Mouse (Mus musculus): Measurements from ENCODE around the gene Slc9a1.

- TF ChIP-seq TBP (IDR thresholded peaks at IDR 0.05; ENCODE audit: low read depth, low read length) (no peak), BHLHE40 (IDR thresholded peaks at IDR 0.05; ENCODE audit: borderline replicate concordance, low read depth, low read length) (no peak), TAL1 (IDR thresholded peaks at IDR 0.05; ENCODE audit: low read length) (no peak), USF1 (IDR thresholded peaks at IDR 0.05; ENCODE audit: low read depth, low read length) (no peak), SMC3 (IDR thresholded peaks at IDR 0.05; ENCODE audit: low read depth, low read length) (no peak), MAZ (IDR thresholded peaks at IDR 0.05; ENCODE audit: low read depth, low read length) (no peak), POLR2A (IDR thresholded peaks at IDR 0.05; ENCODE audit: control insufficient read depth in 1 of 2, insufficient read depth in 1 of 2, low read depth in 1 of 2, low read length in 2 of 2, poor library complexity in 1 of 2) (no peak), CTCF (IDR thresholded peaks at IDR 0.05 in 2 of 3, conservative IDR thresholded peaks at IDR 0.05 in 1 of 3; ENCODE audit: control insufficient read depth in 1 of 3, insufficient read depth in 1 of 3, low read depth in 2 of 3, low read length in 3 of 3, poor library complexity in 1 of 3, severe bottlenecking in 1 of 3) (no peak), USF2 (IDR thresholded peaks at IDR 0.05; ENCODE audit: borderline replicate concordance in 1 of 2, insufficient read depth in 1 of 2, low read depth in 1 of 2, low read length in 2 of 2) (no peak), CHD2 (IDR thresholded peaks at IDR 0.05; ENCODE audit: low read length) (no peak)
These were observed 53.1 kb downstream of the Slc9a1 start for GRCm38 (mm10) chr4:133422601-133423000.
